Mouse (Mus musculus) CD4-positive helper T cell, adult 2 months (primary cell): ENCODE measurements around the gene Gimap4.

ENCODE experiments used
- DNase-seq: peaks from one replicate; pipeline ENCODE4 v3.0.0-alpha.2; 2012; ENCODE audit warnings: low read depth, missing footprints, low spot score

Gimap4 gene

GRCm38 (mm10) chr6:48684319-48684718 is at the start of gene Gimap4:
Gene Gimap4, plus strand, starts transcription at chr6:48684549.
- DNase-seq, result peak; percentile 74

GRCm38 (mm10) chr6:48635105-48635504 is 49.2 kb upstream of the Gimap4 start:
- no peak for DNase-seq

DNA sequence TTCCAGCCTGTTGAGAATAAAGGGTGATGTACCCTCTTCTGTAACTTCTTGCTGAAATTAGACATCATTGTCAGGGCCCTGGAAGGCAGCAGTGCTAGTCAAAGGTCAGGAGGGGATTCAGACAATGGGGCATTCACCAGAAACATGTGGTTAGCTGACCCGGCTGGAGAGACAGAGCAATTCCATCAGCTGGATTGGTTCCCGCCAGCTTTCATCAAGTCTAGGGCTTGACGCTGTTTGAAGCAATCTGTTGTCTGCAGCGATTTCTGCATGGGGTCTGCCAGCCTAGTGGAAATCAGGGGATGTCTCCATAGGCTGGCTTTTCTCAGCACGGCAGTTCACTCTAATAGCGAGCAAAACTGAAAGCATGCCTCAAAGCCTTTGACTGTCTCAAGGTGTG is 47.8 kb upstream of the Gimap4 start:
- no peak for DNase-seq

DNA sequence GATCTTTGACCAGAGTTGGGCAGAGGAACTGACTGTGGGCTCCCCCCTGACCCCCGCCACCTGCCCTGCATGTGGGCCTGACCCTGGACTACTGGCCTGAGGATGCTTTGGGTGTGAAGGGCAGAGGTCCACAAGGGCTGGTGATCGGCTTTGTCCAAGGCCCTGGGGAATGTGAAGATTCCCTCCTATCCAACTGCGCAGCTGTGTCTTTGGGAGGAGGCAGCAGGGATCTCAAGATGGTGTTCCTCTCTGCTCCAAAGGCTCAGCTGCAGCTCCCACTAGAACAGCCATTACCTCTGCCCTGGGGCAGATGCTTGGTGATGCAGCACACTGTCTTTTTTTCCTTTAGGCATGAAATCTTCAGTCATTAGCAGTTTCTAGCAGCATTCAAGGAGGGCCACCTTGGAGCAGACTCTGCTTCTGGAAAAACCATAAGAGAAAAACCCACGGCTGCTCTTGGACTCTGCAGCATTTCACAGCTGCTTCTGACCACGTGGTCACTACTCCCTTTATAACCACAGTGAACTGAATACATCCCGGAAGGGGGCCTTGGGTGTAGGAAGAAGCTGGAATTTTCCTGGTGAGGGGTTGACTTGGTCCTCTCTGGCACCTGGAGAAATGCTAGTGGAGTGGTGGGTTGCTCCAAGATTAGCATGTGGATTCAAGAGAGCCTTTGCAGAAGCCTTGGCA is 46.4 kb upstream of the Gimap4 start:
- DNase-seq, result no peak

- no peak for DNase-seq
Measured at GRCm38 (mm10) chr6:48638553-48638952, 45.8 kb upstream of the Gimap4 start.

- DNase-seq, result no peak
Measured at GRCm38 (mm10) chr6:48641391-48641790, 43.0 kb upstream of the Gimap4 start.

DNA sequence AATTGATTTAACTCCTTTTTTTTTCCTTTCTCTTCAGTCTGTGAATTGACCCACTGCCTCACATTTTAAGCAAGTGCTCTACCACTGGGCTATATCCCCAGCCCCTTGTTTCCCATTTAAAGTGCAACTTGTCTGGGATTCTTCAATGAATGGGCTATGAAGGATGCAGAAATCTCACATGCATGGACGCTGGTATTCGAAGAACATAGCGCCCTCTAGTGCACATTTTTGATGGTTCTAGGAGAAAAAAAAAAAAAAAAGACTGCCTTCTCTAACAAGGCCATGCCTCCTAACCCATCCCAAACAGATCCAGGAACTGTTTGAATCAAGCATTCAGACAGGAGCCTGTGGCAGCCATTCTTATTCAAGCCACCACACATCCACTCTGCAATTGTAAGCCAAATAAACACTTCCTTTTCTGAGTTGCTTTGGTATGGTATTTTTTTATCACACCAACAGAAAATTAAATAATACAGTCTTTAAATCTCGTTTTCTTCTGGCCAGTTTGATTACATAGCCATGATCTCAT is 41.5 kb upstream of the Gimap4 start:
- DNase-seq, result peak; percentile 80

DNA sequence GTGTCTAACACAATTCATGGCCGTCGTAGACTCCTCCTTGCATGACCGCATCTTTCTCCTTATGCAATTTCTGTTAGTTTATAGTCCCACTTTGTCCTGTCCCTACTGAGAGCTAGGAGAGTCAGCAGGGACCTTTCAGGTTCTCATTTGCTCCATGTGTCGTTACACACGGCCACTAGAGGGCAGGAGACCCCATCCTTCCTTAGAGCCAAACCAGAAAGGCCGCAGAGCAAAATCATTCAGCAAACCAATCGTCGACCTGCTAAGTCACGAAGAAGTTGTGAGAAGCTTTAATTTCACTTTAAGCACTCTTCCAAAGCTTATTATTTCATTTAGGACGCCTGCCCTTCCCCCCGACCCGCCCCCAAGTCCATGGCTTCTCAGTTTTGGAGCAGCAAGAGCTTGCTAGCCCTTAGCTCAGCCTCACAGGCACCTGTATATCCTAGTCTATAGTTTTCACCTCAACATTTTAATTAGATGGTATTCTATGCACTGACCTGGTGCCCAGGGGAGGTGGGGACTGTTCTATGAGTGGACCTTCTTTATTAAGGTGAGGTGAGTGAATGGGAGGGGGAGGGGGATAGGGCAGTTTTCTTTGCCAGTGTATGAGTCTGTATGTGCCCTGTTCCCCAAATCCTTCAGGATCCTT is 38.6 kb upstream of the Gimap4 start:
- peak; percentile 85 for DNase-seq

GRCm38 (mm10) chr6:48646309-48646690 is 38.0 kb upstream of the Gimap4 start:
- peak; percentile 44 for DNase-seq

- peak; percentile 91 for DNase-seq
Measured at GRCm38 (mm10) chr6:48646995-48647394, 37.4 kb upstream of the Gimap4 start, which contains the start of gene Gimap8. Gene Gimap8, plus strand, starts transcription at chr6:48647234.

DNA sequence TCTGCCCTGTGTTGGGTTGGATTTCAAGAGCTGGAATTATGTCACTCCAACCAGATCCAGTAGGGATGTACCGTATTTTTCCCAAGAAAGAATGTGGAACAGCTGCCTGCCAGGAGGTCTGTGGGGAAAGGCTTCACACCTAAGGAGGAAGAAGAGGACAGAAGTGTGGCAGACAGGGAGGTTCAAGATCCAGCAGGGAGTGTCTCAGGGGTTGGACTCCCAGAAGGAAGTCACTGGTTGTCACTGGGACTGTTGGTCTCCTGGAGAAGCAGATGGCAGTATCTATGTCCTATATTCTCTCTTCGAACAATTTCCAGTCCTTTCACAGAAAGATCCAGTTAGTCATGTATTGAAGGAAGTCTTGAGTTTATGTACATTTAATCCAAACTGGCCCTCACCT is 36.7 kb upstream of the Gimap4 start:
- no peak for DNase-seq

DNA sequence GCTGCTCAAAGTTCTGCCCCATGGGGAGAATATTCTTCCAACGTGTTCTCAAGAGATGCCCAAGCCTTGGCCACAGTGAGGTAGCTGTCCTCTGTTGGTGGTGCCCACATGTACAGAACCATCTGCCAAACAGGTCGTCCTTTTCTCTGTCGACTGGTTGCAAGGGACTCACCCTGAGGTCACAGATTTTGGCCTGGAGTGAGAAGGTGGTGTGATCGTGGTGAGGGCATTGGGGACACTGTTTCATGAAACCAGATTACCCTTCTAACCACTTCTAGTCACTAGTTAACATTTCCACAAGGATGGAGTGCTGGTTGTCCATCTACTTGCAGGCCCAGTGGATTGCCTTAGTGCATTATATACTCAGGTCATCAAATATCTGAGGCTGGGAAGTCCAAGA is 35.6 kb upstream of the Gimap4 start:
- DNase-seq, result no peak

DNA sequence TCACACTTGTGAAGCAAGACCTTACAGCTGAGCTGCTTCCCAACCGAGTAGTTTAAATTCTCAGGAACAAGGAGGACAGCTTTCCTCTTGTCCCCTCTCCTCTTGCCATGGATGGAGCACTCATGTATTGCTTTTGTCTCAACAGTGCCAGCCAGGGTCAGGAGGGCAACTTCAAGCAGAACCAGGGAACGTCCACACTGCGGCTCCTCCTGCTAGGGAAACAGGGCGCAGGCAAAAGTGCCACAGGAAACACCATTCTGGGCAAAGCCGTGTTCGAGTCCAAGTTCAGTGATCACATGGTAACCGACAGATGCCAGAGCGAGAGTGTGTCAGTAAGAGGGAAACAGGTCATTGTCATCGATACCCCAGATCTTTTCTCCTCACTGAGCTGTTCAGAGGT is 34.3 kb upstream of the Gimap4 start:
- no peak for DNase-seq

DNA sequence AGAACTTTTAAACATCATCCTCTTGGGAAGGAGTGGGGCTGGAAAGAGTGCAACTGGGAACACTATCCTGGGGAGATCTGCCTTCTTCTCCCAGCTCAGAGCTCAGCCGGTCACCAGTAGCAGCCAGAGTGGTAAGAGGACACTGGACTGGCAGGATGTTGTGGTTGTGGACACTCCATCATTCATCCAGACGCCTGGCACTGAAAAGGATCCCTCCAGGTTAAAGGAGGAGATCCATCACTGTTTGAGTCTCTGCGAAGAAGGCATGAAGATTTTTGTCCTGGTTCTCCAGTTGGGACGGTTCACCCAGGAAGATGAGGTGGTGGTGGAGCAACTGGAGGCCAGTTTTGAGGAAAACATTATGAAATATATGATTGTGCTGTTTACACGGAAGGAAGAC is 25.6 kb upstream of the Gimap4 start:
- DNase-seq, result no peak

DNA sequence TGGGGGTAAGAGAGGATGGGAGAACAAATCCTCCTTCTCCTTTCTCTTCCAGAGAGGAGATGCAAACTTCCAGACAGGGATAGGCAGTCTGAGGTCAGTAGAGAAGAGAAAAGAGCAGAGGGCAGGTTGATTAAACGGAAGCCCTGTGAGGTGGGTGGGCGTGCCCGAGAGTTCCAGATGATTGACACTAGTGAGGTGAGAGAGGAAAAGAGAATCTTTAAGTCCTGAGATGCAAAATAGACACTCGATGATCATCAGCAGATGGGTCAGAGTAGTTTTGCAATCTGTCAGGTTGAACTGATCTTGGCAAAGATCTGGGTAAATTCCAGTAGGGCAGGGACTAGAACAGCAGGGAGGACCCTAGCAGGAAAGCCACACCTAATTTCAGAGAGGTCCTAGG is 19.6 kb upstream of the Gimap4 start:
- DNase-seq, result no peak

- DNase-seq, result no peak
Measured at GRCm38 (mm10) chr6:48665471-48665870, 18.9 kb upstream of the Gimap4 start.

GRCm38 (mm10) chr6:48666159-48666586 is 18.2 kb upstream of the Gimap4 start:
- peak; percentile 41 for DNase-seq

GRCm38 (mm10) chr6:48668022-48668421 is 16.3 kb upstream of the Gimap4 start:
- DNase-seq, result no peak

DNA sequence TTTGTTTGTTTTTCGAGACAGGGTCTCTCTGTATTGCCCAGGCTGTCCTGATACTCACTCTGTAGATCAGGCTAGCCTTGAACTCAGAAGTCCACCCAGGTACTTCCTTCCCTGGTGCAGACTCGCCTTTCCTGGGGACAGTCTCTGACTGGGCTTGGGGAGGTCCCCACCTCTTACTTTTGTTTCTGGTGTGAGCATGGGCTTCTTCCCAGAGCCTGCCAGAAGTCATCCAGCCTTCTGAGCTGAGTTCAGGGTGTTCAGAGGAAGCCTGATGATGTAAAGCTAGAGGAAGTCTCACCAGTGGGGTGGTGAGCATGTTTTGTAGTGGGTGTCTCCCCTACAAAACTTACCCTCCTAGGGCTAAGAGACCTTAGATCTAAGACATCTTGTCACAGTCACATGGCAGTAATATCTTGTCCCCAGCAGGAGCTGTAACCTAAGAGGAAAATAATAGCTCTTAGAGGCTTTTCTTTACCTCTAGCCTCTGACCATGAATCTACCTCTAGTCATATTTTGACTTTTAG is 14.8 kb upstream of the Gimap4 start:
- DNase-seq, result peak; percentile 51

- DNase-seq, result peak; percentile 62
Measured at GRCm38 (mm10) chr6:48674291-48675058, 9.9 kb upstream of the Gimap4 start.

GRCm38 (mm10) chr6:48675400-48675930 is 8.9 kb upstream of the Gimap4 start:
- no peak for DNase-seq
